Mouse (Mus musculus) embryonic fibroblast, embryonic 13.5 days (primary cell): ENCODE results near the gene Socs4.

Experiments
- CTCF ChIP-seq: IDR thresholded peaks from 2 replicates; pipeline ENCODE4 v1.5.1; 2011; ENCODE audit warnings: mild to moderate bottlenecking, control low read depth, low read length, moderate library complexity, borderline replicate concordance; ENCODE audit not compliant: insufficient read depth
- POLR2A ChIP-seq: IDR thresholded peaks from 2 replicates; pipeline ENCODE4 v1.6.1; 2011; ENCODE audit warnings: low read depth, mild to moderate bottlenecking, control low read depth, low read length, moderate library complexity

DNA sequence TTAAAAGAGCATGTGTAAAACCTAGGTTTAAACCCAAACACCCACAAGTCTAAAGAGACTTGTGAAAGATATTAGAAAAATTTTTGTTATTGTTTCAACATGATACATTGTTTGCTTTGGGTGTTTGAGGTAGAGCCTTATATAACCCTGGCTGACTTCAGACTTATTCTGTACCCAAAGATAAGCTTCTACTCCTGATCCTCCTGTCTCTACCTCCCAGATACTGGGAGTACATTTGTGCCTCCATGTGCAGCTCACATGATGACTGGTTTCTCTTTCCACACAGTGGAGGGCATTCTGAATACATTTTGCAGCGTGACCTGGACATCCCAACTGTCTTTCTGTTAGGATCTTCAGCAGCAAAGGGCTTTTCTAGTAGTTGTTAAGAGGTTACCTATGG lies 9.5 kb downstream of the Socs4 start:
- TF ChIP-seq CTCF (no peak), POLR2A (no peak)
